Mouse (Mus musculus) liver, embryonic 18 days (tissue): Measurements from ENCODE around the gene Wipf2. TPM values are rescaled to one million over a fixed set of nuclear protein-coding genes. Genes with fewer than 3 reads are reported as not detected.

Source experiments
- polyA plus RNA-seq: library from polyadenylated mRNA; depleted of rRNA; stranded (reverse); fragments of >200 nt; gene quantifications from 2 replicates; pipeline ENCODE4 v1.2.3, GENCODE M21; 2012; rRNA removed

The Wipf2 gene
- polyA plus RNA-seq: 1.7 and 2.3 TPM in 2 replicates

GRCm38 (mm10) chr11:98863028-98863750 is at the start of gene Wipf2:
Gene Wipf2 (plus strand): TSS chr11:98863638.

DNA sequence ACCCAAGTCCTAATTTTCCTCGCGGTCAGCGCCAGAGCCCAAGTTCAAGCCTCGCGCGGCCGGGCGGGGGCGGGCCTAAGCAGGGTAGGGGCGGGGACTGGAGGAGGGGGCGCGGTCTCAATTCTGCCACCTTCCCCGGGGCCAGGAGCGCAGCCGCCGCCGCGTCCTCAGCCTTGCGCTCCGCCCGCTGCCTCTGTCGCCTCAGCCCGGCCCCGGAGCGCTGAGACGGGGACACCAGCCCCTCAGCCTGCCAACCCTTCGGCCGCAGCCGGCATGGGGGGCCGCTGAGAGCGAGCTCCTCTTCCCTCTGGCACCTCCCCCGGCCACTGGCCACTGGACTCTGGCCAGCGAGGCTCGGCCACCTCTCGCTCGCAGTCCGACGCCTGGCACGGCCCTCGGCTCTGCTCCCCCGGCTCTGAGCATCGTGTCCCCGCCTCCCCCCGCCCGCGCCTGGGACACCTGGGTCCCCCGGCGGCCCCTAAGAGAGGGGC is 26.7 kb upstream of the Wipf2 start, which contains the start of gene Rapgefl1:
Gene Rapgefl1 (plus strand): TSS at position 135 of the 491 bp plus-strand sequence.

DNA sequence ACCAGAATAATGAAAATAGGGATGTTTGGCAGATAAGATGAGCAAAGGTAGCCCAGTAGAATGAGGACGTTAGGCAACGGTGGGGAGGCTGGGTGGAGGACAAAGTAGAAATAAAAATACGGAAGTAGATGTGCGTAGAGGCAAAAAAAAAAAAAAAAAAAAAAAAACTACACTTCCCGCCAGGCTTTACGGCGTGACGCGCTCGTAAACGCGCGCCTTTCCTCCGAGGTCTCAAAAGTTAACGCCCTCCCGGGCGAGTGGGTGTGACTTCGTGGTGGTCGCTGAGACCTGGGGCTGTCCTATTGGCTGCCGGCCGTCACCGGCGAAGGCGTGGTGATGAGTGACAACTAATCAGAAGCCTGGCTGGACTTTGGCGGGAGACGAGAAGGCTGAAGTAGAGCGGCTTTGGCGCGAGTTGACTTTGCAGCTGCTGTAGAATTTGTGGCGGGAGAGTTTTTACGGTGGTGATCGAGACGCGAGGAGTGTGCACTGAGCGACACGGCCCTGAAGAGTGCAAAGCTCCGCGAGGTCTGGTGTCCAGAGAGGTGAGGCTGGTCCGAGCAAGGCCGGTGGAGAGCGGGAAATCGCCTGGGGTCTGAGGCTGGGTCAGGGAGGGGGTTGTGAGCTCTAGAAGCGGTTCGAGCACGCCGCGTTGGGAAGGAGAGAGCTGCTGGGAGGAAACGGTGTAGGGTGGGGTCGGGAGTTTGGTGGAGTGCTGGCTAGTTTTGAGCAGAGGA is 44.2 kb downstream of the Wipf2 start, which contains the start of gene Cdc6:
Gene Cdc6 (plus strand): TSS at position 365 of the 737 bp plus-strand sequence.

DNA sequence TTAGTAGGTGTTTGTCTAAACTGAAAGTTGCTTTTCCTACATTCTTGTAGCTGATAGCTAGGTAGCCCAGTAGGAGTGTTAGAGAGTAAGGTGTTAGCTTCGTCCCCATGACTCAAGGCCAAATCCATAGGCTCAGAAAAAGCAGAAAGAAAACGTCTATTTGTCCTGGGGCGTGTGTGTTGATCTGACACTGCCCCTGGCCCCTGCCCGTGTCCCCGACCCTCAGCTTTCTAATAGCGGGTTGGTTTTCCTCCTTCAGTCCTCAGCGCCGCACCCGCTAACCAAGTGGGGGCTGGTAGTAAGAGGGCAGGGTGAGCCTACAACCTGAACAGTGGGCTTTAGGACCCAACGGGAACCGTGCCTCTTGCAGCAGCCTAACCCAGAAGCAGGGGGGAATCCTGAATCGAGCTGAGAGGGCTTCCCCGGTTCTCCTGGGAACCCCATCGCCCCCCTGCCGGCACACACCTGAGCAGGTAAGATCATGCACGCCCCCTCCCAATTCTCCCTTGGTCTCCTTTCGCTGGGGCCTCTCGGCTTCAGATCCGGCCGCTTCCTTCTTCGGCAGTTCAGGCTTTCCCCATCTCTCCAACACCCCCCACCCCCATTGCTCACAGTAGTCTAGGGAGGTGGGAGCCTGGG is 64.1 kb downstream of the Wipf2 start, which contains the start of gene Rara:
Gene Rara (plus strand): TSS at position 381 of the 639 bp plus-strand sequence.

Other genes with a start within 250 kb of the Wipf2 start
- gene Gm12355, start 238.0 kb upstream of the Wipf2 start, polyA plus RNA-seq: 0.07 and 0.10 TPM in 2 replicates
- gene Gsdma3, start 237.3 kb upstream of the Wipf2 start, polyA plus RNA-seq: not detected in 2 replicates
- gene Gsdma2, start 216.9 kb upstream of the Wipf2 start, polyA plus RNA-seq: not detected in 2 replicates
- gene Gsdma, start 199.3 kb upstream of the Wipf2 start, polyA plus RNA-seq: not detected in 2 replicates
- gene Psmd3, start 181.1 kb upstream of the Wipf2 start, polyA plus RNA-seq: 62.1 and 63.2 TPM in 2 replicates
- not detected in 2 replicates for gene Csf3, start 162.4 kb upstream of the Wipf2 start, polyA plus RNA-seq
- 17.2 and 18.6 TPM in 2 replicates for gene Med24, start 134.2 kb upstream of the Wipf2 start, polyA plus RNA-seq
- 11.4 and 13.3 TPM in 2 replicates for gene Thra, start 123.0 kb upstream of the Wipf2 start, polyA plus RNA-seq
- gene Nr1d1, start 88.3 kb upstream of the Wipf2 start, polyA plus RNA-seq: 0.97 and 1.4 TPM in 2 replicates
- 16.2 and 18.9 TPM in 2 replicates for gene Msl1, start 68.1 kb upstream of the Wipf2 start, polyA plus RNA-seq
- 9.3 and 11.4 TPM in 2 replicates for gene Casc3, start 58.7 kb upstream of the Wipf2 start, polyA plus RNA-seq
- 0.62 and 0.85 TPM in 2 replicates for gene Rapgefl1, start 26.9 kb upstream of the Wipf2 start, polyA plus RNA-seq
- 13.2 and 13.4 TPM in 2 replicates for gene Cdc6, start 44.2 kb downstream of the Wipf2 start, polyA plus RNA-seq
- gene Rara, start 64.2 kb downstream of the Wipf2 start, polyA plus RNA-seq: 3.5 and 4.5 TPM in 2 replicates
- 0.07 TPM in 1 of 2 replicates, not detected in the other for gene Gjd3, start 119.4 kb downstream of the Wipf2 start, polyA plus RNA-seq
- gene Top2a, start 160.6 kb downstream of the Wipf2 start, polyA plus RNA-seq: 47.3 and 52.6 TPM in 2 replicates
- gene Igfbp4, start 177.6 kb downstream of the Wipf2 start, polyA plus RNA-seq: 245 and 283 TPM in 2 replicates
- 0.39 and 0.40 TPM in 2 replicates for gene Tns4, start 225.7 kb downstream of the Wipf2 start, polyA plus RNA-seq